Mouse (Mus musculus): Measurements from ENCODE around the gene Nr3c2.

Gene Nr3c2

DNA sequence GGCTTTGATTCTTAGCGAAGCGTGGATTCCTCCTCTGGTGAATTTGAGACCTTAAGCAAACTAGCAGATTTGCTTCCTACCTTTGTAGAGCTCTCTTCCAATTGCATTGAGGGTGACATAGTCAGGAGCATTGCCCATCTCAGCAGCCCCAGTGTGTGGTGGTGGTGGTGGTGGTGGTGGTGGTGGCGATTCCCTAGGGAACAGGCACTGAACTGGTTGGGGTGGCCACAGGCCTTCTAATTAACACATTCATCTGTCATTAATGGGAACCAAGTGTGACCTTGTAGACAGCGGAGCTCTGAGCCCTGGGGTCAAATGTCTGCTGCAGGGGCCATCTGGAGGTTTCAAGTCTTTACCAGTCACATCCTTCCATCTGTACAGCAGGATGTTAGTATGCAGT, 277.1 kb downstream of the Nr3c2 start:
- no peak for DNase-seq

- no peak for DNase-seq
These were observed 286.6 kb downstream of the Nr3c2 start for GRCm38 (mm10) chr8:77185816-77186215.

DNA sequence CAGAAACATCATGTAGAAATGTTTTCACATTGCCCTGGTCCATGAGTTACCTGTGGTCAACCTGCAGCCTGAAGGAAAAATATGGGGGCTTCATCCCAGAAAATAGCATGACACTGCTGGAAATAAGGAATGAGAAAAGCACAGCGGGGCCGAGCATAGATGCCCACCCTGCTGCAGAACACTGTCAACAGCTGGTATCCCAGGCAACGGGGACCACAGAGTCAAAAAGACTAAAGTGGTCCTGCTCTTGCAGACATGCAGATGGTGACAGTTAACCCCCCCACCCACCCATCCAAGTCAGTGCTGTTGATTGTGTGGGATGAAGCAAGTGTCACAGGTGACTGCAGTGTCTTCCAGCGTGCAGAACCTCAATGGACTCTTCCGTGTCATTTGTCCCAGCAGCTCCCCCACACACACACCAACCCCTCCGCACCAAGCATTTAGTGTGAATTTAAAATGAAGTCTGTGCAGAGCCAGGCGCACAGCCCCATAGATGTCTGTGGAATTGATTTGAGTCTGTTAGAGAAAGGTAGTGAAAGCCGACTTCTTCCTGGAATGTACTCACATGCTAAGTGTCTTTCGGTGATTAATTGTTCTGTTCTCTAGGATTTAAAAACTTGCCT, 287.8 kb downstream of the Nr3c2 start:
- DNase-seq = no peak

- no peak for DNase-seq
These were observed 288.5 kb downstream of the Nr3c2 start for GRCm38 (mm10) chr8:77187748-77188147.

- no peak for DNase-seq
These were observed 289.1 kb downstream of the Nr3c2 start for GRCm38 (mm10) chr8:77188298-77188697.

- no peak for DNase-seq
These were observed 290.1 kb downstream of the Nr3c2 start for GRCm38 (mm10) chr8:77189318-77189717.

GRCm38 (mm10) chr8:77190393-77190792, 291.2 kb downstream of the Nr3c2 start:
- no peak for DNase-seq

- no peak for DNase-seq
These were observed 310.1 kb downstream of the Nr3c2 start for GRCm38 (mm10) chr8:77209297-77209696.

- DNase-seq = no peak
These were observed 314.7 kb downstream of the Nr3c2 start for GRCm38 (mm10) chr8:77213893-77214464.

DNA sequence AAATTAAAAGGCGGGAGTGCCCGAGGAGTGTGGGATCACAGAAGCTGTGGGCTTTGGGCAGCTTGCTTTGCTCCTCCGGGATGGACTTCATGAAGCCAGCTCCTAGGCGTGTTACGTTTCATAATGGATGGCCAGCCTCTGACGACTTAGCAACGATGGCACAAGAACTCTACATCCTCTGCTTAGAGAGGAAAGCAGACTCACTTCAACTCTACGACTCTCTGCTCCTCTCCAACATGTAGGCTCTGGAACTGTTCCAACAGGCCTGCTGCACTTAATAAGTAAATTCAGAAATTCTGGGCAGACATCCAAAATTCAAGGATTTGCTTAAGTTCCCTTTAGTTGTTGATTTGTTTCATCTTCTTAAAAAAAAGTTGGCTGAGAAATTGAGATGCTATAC, 315.4 kb downstream of the Nr3c2 start:
- no peak for DNase-seq

DNA sequence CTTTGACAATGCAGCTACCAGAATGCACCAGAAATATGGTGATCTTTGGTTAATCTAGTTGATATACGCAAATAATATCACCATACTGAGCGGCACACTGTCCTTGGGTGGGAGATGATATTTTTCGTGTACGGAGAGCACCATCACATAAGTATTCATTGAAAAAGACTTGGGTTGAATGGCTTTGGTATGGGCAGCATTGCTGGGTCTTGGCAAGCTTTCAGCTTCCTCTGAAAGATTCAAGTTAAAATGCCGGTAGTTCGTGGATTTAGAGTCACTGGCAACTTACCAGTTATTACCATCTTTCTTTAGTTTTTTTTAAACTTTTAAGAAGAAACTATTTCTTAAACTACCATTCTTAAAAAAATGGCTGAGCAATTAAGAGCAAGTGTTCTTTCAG, 315.9 kb downstream of the Nr3c2 start:
- no peak for DNase-seq

GRCm38 (mm10) chr8:77223123-77223522, 323.9 kb downstream of the Nr3c2 start:
- no peak for DNase-seq

DNA sequence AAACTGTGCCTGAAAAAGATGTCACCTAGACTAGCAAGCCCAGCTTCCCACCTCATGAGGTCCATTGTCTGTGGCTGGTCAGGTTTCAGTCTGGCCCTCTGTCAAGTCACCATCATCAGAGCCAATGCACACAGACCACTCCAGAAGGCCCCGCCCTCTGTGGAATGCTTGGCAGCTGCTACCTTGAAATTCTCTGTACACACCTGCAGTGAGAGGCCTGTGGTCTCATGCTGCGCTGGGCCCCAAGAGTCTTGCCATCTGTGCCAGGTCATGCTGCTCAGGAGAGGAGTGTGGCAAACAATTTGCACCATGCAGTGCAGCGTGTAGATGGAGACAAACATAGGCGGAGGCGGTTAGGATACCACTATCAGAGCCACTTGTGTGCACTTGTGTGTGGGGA, 328.5 kb downstream of the Nr3c2 start:
- DNase-seq = peak; percentile 72

GRCm38 (mm10) chr8:77228688-77229087, 329.4 kb downstream of the Nr3c2 start:
- no peak for DNase-seq

DNA sequence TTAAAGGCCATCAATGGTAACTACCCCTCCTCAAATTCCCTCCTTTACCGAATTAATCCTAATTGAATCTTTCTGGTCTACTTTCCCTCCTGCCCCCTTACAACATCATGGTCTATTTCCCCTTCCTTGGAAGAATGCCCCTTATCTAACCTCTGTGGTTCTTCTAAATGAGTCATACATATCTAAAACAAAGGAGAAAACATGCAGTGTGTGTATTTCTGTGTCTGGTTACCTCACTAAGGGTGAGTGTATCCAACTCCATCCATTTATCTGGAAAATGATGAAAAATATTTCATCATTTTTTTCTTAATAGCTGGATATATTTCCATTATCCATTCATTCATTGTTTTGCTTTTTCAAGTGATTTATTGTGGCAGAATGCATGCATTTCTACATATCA, 332.0 kb downstream of the Nr3c2 start:
- DNase-seq = no peak

GRCm38 (mm10) chr8:77231834-77232233, 332.6 kb downstream of the Nr3c2 start:
- DNase-seq = no peak

DNA sequence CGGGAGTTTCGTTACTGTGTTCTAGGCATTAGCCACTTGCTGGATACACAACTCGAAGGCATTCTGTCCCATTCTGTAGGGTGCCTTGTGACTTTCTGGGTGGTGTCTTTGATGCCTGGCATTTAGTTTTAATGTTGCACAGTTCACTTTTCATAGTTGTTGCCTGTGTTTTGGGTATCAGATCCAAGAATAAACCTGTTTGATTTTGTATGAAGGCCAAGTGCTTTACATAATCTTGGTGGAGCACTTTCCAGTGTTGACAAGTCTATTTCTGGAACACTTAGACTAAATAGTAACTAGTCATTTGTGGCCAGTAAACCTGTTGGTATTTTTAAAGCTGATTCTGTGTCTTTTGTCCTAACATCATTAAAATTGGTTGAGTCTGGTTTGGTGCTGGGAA, 333.2 kb downstream of the Nr3c2 start:
- DNase-seq = no peak

DNA sequence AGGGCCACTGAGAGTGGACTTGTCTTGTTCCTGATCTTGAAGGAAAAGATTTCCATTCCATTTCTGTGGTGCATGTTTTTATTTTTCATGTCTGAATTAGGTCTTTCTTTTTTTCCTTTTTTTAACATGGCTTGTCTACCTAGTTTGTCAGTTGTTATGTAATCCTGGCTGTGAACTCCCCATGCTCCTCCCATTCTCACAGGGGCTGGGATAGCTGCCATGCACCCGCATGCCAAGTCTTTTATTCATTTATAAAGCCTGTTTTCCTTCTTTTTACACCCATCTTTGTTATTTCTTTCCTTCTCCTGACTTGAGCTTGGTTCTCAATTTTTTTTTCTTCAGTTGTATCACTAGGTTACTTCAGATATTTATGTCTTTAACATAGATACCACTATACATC, 337.5 kb downstream of the Nr3c2 start:
- no peak for DNase-seq

DNA sequence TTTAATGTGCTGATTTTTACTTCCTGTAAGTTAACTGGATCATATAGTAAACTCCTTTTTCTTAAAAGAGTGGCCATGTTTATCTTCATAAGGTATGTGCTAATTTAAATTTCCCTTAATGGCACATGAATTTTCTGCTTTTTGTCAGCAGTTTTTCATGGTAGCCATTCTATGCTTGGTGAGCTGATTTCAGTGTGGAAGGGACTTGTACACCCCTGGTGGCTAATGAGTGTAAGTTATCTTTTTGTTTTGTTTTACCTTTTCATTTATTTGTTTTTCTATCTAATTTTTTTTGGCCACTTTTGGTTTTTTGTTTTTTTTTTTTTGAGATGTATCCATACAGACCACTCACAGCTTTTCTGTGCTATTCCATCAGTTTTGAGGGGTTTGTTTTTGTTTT, 340.2 kb downstream of the Nr3c2 start:
- no peak for DNase-seq

- no peak for DNase-seq
These were observed 342.1 kb downstream of the Nr3c2 start for GRCm38 (mm10) chr8:77241381-77241780.

- no peak for DNase-seq
These were observed 350.9 kb downstream of the Nr3c2 start for GRCm38 (mm10) chr8:77250094-77250493.

GRCm38 (mm10) chr8:77251134-77251533, 351.9 kb downstream of the Nr3c2 start:
- no peak for DNase-seq

- no peak for DNase-seq
These were observed 355.2 kb downstream of the Nr3c2 start for GRCm38 (mm10) chr8:77254466-77254865.

DNA sequence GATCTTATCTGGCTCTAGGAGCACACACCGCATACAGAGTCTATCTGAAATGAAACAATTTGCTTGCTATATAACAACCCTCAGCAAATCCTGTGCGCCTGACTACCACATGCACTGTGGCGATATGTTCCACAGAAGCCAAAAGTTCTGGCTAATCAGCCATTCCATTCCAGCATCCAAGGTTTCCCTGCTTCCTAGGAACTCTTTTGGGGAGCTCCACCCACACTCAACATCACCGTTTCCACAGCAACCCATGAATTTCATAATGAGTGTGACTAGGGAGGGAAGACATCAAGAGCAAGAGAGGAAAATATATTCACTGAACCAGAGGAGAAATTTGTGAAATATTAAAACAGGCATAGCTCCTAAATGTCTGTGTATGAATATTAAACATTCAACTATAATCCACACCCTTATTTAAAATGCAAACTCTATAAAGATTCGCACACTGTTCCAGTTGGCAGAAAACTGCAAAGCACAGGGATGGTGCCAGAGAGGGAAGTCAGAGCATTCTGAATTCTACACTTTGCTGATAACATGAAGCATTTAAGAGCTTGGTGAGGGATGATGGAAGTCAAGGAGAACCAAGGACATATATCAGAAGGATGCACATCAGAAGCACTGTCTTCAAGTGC, 357.3 kb downstream of the Nr3c2 start:
- no peak for DNase-seq

GRCm38 (mm10) chr8:77257085-77257451, 357.8 kb downstream of the Nr3c2 start:
- DNase-seq = no peak
